Mouse (Mus musculus): ENCODE results near the gene Med25. TPM values are rescaled to one million over a fixed set of nuclear protein-coding genes. Genes with fewer than 3 reads are reported as not detected.

Med25 gene
- total and polyA plus RNA-seq, 3 experiments = 70.0 to 121 (median 85.8) TPM

DNA sequence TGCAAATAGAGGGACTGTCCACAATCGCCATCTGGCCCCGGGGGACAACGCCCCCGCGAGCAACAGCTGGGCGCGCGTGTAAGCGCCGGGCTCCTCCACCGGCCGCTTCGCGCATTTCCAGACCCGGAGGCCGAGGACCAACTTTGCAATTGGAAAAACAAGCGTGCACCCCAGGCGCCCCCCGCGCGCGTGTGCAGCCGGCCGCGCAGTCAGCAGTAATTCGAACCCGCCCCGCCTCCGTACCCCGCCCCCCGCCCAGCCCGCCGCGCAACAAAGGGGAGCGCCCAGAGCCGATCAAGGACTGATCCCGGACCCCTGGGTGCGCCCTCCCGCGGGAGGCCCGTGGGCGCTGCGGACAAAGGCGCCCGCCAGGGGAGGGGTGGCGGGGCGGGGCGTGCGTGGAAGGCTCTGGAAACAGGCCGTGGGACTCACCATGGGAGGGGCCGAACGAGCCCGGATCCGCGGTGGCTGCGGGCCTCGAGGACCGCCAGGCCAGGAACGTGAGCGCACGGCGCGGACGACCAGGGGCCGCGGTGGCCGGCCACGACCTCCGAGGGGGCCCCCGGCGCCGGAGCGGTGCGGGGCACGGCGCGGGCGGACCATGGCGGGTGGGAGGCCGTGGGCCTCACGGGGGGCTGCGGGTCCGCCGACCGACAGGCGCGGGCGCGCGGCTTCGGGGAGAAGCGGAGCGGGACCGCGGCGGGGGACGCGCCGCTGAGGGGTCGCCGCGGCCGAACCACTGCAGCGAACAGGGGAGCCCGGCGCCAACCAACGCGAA, 23.4 kb downstream of the Med25 start:
- intact Hi-C loops (cut with DNase I) = loop anchor here (2.0 kb wide), 1 partner anchor 14 kb away; no protein-coding TSS in a partner anchor
- peaks cover 29% of the 10 kb centered on the region for H3K4me1 ChIP-seq (ENCODE audit: control insufficient read depth, insufficient read depth, low read length)
- H3K27me3 ChIP-seq (ENCODE audit: control insufficient read depth, insufficient read depth, low read length) = no peaks in the 10 kb centered on the region
- H3K9ac ChIP-seq (ENCODE audit: low read depth, low read length) = peak overlapping the region; percentile 95
- under 1% methylated on average over 91 of the region's 108 CpGs for WGBS
- TF ChIP-seq POLR2A (IDR thresholded peaks at IDR 0.05; ENCODE audit: insufficient read depth, low read depth, low read length) = no peak
- peak; percentile 24; the same call in 1 of the 2 replicates for TF ChIP-seq CTCF (IDR thresholded peaks at IDR 0.05)
- no peaks in the 10 kb centered on the region; the same call in 1 of the 2 replicates for H3K36me3 ChIP-seq (ENCODE audit: control insufficient read depth, insufficient read depth, low read length)
- H3K27ac ChIP-seq = peak overlapping the region; percentile 94
- no peaks in the 10 kb centered on the region; the same call in 1 of the 2 replicates for H3K79me2 ChIP-seq (replicated peaks; ENCODE audit: control insufficient read depth, insufficient read depth, low read length)
- peak overlapping the region; percentile 72 for H3K4me3 ChIP-seq
- peak; percentile 86 to 87 for DNase-seq

DNA sequence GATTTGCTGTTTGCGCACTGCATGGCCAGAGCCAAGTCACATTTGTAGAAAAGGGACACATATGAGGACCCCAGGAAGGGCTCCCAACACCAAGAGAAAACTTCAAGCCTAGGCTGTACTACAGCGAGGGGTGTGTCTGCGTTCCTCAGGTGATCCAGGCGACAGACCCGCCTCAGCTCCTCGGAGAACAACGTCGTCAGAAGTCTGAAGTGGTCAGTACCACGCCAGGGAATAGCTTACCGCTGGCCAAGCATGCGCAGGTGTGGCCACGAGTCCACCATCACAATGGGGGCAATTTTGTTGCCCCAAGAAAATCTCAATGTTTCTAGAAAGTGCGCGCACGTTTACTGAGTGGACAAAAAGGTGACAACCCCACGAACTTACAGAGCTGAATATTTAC, 24.0 kb downstream of the Med25 start:
- Histone ChIP-seq H3K4me3 (peak overlapping the region; percentile 72), H3K27me3 (ENCODE audit: control insufficient read depth, insufficient read depth, low read length) (no peaks in the 10 kb centered on the region), H3K36me3 (ENCODE audit: control insufficient read depth, insufficient read depth, low read length) (no peaks in the 10 kb centered on the region; the same call in 1 of the 2 replicates), H3K79me2 (replicated peaks; ENCODE audit: control insufficient read depth, insufficient read depth, low read length) (no peaks in the 10 kb centered on the region; the same call in 1 of the 2 replicates), H3K4me1 (ENCODE audit: control insufficient read depth, insufficient read depth, low read length) (peaks cover 29% of the 10 kb centered on the region), H3K27ac (peak overlapping the region; percentile 94), H3K9ac (ENCODE audit: low read depth, low read length) (peak overlapping the region; percentile 95; the same call in 1 of the 2 replicates)
- WGBS = 9% methylated on average over 16 of the region's 16 CpGs
- intact Hi-C loops (cut with DNase I) = loop anchor here (2.0 kb wide), 1 partner anchor 14 kb away; no protein-coding TSS in a partner anchor
- DNase-seq = no peak
- TF ChIP-seq CTCF (IDR thresholded peaks at IDR 0.05) = no peak
- TF ChIP-seq EP300 (IDR thresholded peaks at IDR 0.05; ENCODE audit: insufficient read depth, low read depth, low read length) = no peak
- TF ChIP-seq POLR2A (IDR thresholded peaks at IDR 0.05; ENCODE audit: insufficient read depth, low read depth, low read length) = no peak

DNA sequence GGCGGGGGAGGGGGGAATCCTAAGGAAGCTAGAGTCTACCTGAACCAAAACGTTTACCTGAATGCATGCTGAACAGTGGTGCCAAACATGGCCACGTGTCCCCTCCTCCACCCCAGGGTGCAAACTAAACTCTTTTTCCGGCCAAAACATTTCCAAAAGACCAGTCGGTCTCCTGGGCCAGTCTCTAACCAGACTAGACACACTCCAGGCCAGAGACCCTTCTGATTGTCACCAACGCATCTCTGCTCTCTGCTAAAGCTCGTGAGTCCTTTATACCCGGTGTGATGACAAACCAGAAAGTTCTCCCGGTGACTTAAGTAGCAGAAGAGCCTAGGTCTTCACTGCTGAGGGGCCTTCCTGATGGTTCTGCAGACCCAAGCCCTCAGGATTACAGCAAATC, 24.7 kb downstream of the Med25 start:
- H3K27me3 ChIP-seq (ENCODE audit: control insufficient read depth, insufficient read depth, low read length) = no peaks in the 10 kb centered on the region
- H3K79me2 ChIP-seq (replicated peaks; ENCODE audit: control insufficient read depth, insufficient read depth, low read length) = no peaks in the 10 kb centered on the region; the same call in 1 of the 2 replicates
- no peaks in the 10 kb centered on the region; the same call in 1 of the 2 replicates for H3K36me3 ChIP-seq (ENCODE audit: control insufficient read depth, insufficient read depth, low read length)
- intact Hi-C loops (cut with DNase I) = loop anchor here (2.0 kb wide), 1 partner anchor 13 kb away; no protein-coding TSS in a partner anchor
- peaks cover 29% of the 10 kb centered on the region for H3K4me1 ChIP-seq (ENCODE audit: control insufficient read depth, insufficient read depth, low read length)
- H3K27ac ChIP-seq = peak overlapping the region; percentile 94
- 38% methylated on average over 9 of the region's 9 CpGs for WGBS
- H3K4me3 ChIP-seq = peak overlapping the region; percentile 72
- no peak for TF ChIP-seq CTCF (IDR thresholded peaks at IDR 0.05)
- TF ChIP-seq EP300 (IDR thresholded peaks at IDR 0.05; ENCODE audit: insufficient read depth, low read depth, low read length) = no peak
- TF ChIP-seq POLR2A (IDR thresholded peaks at IDR 0.05; ENCODE audit: insufficient read depth, low read depth, low read length) = no peak
- H3K9ac ChIP-seq (ENCODE audit: low read depth, low read length) = peak overlapping the region; percentile 37; the same call in 1 of the 2 replicates
- no peak for DNase-seq

DNA sequence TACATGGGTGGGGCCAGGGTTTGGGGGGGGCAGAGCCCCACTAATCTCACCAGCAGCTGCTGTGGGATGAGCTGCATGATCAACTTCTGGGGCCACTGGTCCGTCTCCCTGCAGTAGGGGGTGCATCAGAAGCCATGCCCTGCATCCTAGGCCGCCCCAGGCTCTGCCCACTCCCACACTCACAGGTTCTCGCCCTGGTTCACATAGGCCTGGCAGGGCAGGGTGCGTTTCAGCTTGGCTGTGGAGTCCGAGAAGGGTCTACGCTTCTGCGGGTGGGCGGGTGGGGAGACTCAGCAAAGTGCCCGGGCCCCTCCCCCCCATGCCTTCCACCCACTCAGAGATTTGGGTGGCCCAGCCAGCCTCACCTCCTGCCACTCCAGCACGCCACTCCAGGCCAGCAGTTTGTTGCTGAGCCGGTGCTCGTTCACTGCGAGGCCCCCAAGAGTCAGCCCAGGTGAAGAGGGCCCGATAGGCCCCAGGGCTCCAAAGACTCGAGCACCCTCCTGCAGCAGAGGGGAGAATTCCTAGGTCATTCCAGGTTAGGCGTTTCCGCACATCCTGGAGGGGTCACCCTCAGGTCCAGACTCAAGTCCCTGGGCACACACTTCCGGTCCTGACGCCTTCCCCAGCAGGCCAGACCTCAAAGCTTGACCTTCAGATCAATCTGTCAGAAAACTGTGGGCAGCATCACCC, 25.4 kb downstream of the Med25 start:
- no peak for DNase-seq
- no peak overlapping the region for H3K9ac ChIP-seq (ENCODE audit: low read depth, low read length)
- H3K36me3 ChIP-seq (ENCODE audit: control insufficient read depth, insufficient read depth, low read length) = no peaks in the 10 kb centered on the region; the same call in 1 of the 2 replicates
- intact Hi-C loops (cut with DNase I) = no loop called here
- TF ChIP-seq EP300 (IDR thresholded peaks at IDR 0.05; ENCODE audit: insufficient read depth, low read depth, low read length) (no peak), POLR2A (IDR thresholded peaks at IDR 0.05; ENCODE audit: insufficient read depth, low read depth, low read length) (no peak), CTCF (IDR thresholded peaks at IDR 0.05) (no peak)
- peaks cover 29% of the 10 kb centered on the region for H3K4me1 ChIP-seq (ENCODE audit: control insufficient read depth, insufficient read depth, low read length)
- no peaks in the 10 kb centered on the region for H3K27me3 ChIP-seq (ENCODE audit: control insufficient read depth, insufficient read depth, low read length)
- peak overlapping the region; percentile 72 for H3K27ac ChIP-seq
- WGBS = 44% methylated on average over 19 of the region's 19 CpGs
- peak overlapping the region; percentile 17; the same call in 1 of the 2 replicates for H3K4me3 ChIP-seq
- H3K79me2 ChIP-seq (replicated peaks; ENCODE audit: control insufficient read depth, insufficient read depth, low read length) = no peaks in the 10 kb centered on the region; the same call in 1 of the 2 replicates

GRCm38 (mm10) chr7:44866276-44867009, 26.1 kb downstream of the Med25 start:
- peak; percentile 77 to 82 for DNase-seq
- intact Hi-C loops (cut with DNase I) = no loop called here
- H3K4me1 ChIP-seq (ENCODE audit: control insufficient read depth, insufficient read depth, low read length) = peaks cover 29% of the 10 kb centered on the region
- H3K79me2 ChIP-seq (replicated peaks; ENCODE audit: control insufficient read depth, insufficient read depth, low read length) = no peaks in the 10 kb centered on the region; the same call in 1 of the 2 replicates
- H3K9ac ChIP-seq (ENCODE audit: low read depth, low read length) = peak overlapping the region; percentile 4; the same call in 1 of the 2 replicates
- H3K27ac ChIP-seq = peak overlapping the region; percentile 72
- WGBS = 9% methylated on average over 15 of the region's 15 CpGs
- H3K36me3 ChIP-seq (ENCODE audit: control insufficient read depth, insufficient read depth, low read length) = no peaks in the 10 kb centered on the region; the same call in 1 of the 2 replicates
- peak overlapping the region; percentile 17; the same call in 1 of the 2 replicates for H3K4me3 ChIP-seq
- H3K27me3 ChIP-seq (ENCODE audit: control insufficient read depth, insufficient read depth, low read length) = no peaks in the 10 kb centered on the region
- TF ChIP-seq POLR2A (IDR thresholded peaks at IDR 0.05; ENCODE audit: insufficient read depth, low read depth, low read length) (0 out of 2 replicates have a peak, but pooled peaks have one; percentile 35), CTCF (IDR thresholded peaks at IDR 0.05) (peak; percentile 51), EP300 (IDR thresholded peaks at IDR 0.05; ENCODE audit: insufficient read depth, low read depth, low read length) (0 out of 2 replicates have a peak, but pooled peaks have one; percentile 39)

All from heart, adult 2 months (tissue).